Mouse (Mus musculus) gastrocnemius, postnatal 10 days (tissue): Measurements from ENCODE around the gene Ddx5. TPM values are rescaled to one million over a fixed set of nuclear protein-coding genes. Genes with fewer than 3 reads are reported as not detected.
"Not testable (repeated sequence)": the region's sequence is repeated elsewhere in the genome, so short reads cannot be mapped to it uniquely, and the experiment has no call there.

Source experiments
- DNase-seq: peaks from one replicate; pipeline ENCODE4 v3.0.0; 2021; ENCODE audit warnings: mixed read lengths
- long read RNA-seq, 2 experiments: library from polyadenylated mRNA; stranded (forward); transcript quantifications; one replicate each; pipeline ENCODE4 v2.0.0; 2021
- total RNA-seq, 2 experiments: library from RNA; stranded (reverse); gene quantifications; 2 replicates each; pipeline ENCODE4 v1.2.3; 2021

The Ddx5 gene
- total RNA-seq, result 100 to 1,000 TPM; 281 to 345 TPM
- long read RNA-seq, experiment 1, transcript Ddx5-201 (13 exons, 3,559 nt), result major isoform, 334 of 577 reads
- long read RNA-seq, experiment 1, transcript Ddx5-208 (12 exons, 3,593 nt), result minor isoform, 117 of 577 reads
- long read RNA-seq, experiment 1, partial matches to known transcripts, result 46 of 577 reads
- long read RNA-seq, experiment 1, other reads (novel, unspliced or antisense), result 80 of 577 reads
- long read RNA-seq, experiment 2, transcript Ddx5-201 (13 exons, 3,559 nt), result major isoform, 276 of 425 reads
- long read RNA-seq, experiment 2, transcript Ddx5-208 (12 exons, 3,593 nt), result minor isoform, 46 of 425 reads
- long read RNA-seq, experiment 2, partial matches to known transcripts, result 28 of 425 reads
- long read RNA-seq, experiment 2, other reads (novel, unspliced or antisense), result 75 of 425 reads

DNA sequence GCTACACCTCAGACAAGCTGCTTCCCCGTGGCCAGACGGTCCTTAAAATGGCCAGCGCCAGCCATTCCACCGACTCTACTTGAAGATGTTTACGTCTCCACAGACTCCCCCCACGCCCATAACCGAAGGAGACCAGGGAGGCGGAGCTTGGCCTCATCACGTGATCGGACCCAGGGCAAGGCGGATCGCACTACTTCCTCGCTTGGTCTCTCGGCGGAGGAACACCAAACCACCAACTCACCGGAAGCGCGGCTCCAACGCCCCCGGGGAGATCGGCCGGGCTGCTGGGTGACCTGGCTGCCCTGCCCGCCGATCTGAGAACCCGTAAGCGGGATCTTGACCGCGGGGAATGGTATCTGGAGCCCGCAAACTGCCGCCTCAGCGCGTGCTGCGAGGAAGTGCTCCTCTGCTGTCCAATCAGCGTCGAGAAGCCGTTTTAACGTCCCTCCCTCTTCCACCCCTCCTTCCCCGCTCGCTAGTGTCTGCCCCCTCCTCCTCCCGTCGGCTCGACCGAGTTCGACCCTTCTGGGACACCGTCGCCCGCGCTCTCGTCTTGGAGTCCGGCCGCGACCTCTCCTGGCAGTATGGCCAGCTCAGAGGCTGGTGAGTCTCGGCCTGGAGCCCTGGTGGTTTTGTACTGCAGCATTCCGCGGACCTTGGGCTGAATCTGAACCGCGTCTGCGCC, at the start of gene Ddx5, which contains the start of gene Cep95:
Gene Ddx5, minus strand, starts transcription at position 411 of the 685 bp plus-strand sequence.
Gene Cep95, plus strand, starts transcription at position 478 of the 685 bp plus-strand sequence.
- peak; percentile 93 for DNase-seq

GRCm38 (mm10) chr11:106828079-106828478, 39.1 kb upstream of the Ddx5 start:
- no peak for DNase-seq

DNA sequence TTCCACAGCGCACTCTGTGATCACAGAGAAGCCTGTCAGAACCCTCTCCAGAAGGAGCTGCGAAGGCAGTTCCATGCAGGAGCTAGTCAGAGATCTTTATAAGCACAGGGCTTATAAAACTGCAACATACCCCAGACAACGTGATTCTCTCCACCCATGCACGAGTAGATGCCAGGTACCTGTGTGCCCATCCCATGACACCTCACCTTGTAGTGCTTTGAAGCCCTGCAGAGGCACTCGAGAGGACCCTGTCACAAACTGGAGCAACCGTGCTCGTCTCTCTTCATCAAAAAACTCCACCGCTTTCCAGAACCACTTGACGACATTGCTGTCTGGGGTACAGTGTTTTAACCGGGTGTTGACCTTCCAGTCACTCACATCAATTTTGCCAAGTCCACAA, 35.4 kb upstream of the Ddx5 start:
- DNase-seq, result no peak

DNA sequence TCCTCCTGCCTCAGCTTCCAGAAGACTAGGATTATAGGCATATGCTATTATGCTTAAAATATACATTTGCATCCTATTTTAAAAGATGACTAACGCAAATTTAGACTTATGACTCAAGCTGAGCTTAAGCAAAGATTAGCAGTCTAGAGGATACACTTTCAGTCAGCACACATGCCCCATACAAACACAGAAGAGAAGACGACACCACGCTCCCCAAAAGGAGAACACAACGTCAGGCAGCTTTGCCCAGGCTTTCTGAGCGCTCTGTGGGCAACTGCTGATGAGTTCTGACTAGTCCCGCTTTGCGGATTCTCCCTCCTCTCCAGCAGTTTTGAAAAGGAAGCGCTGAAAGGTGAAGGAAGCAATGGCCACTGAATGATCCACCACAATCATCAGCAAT, 34.8 kb upstream of the Ddx5 start:
- DNase-seq, result no peak

DNA sequence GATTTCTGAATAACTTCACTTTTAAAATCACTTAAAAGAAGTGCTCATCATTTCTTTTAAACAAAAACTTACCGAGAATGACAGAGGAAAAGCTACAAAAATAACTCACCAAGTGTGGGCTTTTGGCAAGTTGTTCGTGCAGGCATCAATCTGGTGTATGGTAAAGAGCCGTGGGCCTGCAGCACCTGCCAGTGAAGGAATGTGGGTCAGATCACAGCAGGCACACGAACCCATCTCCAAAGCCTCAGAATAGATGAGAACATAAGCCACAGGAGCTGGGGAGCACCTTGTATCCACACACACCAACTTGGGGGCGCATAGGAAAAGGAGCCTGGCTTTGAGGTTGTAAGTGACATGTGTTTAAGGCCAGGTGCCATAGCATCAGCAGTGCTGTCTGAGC, 33.9 kb upstream of the Ddx5 start:
- DNase-seq, result no peak

- DNase-seq, result no peak
These were observed 33.5 kb upstream of the Ddx5 start for GRCm38 (mm10) chr11:106822491-106822890.

GRCm38 (mm10) chr11:106821397-106821796, 32.4 kb upstream of the Ddx5 start:
- no peak for DNase-seq

GRCm38 (mm10) chr11:106820972-106821371, 32.0 kb upstream of the Ddx5 start:
- peak; percentile 67 for DNase-seq

- DNase-seq, result no peak
These were observed 31.3 kb upstream of the Ddx5 start for GRCm38 (mm10) chr11:106820252-106820651.

- no peak for DNase-seq
These were observed 30.6 kb upstream of the Ddx5 start for GRCm38 (mm10) chr11:106819595-106819994.

GRCm38 (mm10) chr11:106818341-106818740, 29.4 kb upstream of the Ddx5 start:
- no peak for DNase-seq

DNA sequence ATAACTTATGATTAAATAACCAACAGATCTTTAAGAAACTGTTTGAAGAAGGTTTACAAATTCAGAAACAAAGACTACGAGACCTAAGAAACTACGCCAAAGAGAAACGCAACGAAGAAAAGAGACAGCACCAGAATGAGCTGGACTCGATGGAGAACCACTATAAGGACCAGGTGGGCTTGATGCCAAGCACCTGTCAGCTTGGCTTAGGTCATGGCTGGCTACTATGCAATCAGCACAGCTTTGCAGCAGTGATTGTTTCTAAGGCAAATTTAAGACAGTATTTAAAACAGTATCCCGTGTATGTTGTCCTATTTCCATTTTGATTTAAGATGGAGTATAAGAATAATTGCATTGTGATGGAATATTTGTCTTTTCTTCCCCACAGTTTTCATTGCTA, 28.8 kb upstream of the Ddx5 start:
- peak; percentile 23 for DNase-seq

GRCm38 (mm10) chr11:106817156-106817555, 28.2 kb upstream of the Ddx5 start:
- no peak for DNase-seq

DNA sequence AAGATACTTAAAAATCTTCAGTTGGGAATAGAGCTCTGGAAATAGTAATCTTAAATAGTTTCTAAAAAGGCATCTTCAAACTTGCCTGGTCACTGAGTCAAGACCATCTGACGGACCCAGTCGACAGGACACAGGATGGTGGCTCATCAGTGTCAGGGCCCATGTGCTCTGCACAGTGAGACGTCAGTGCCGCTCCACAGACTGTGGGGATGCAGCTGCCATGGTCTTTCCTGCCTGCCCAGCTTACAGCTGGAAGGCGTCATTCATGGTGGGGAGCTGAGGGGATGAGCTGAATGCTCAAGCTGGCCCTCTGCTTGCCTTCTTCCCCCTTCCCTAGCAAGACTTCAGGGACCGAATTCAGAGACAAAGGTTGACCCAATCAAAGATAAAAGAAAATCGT, 27.3 kb upstream of the Ddx5 start:
- DNase-seq, result no peak

GRCm38 (mm10) chr11:106815761-106816160, 26.8 kb upstream of the Ddx5 start:
- DNase-seq, result no peak

DNA sequence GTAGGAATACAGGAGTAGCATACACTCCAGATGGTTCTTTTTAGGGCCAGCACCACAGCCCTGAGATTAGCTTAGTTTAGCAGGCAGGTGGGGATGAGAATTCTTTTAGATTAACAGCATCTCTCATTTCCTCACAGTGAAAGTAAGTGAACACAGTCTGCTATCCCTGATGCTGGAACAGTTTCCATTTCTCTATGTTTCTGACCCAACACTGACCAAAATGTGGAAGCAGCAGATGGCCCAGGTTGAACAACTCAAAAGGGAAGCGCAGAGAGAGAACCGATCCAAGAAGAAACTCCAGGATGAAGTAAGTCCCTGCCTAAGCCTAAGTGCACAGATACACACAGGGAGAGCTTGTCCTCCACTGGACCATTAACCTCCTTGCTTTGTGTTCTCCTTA, 26.3 kb upstream of the Ddx5 start:
- DNase-seq, result no peak

- no peak for DNase-seq
These were observed 25.8 kb upstream of the Ddx5 start for GRCm38 (mm10) chr11:106814601-106815320.

DNA sequence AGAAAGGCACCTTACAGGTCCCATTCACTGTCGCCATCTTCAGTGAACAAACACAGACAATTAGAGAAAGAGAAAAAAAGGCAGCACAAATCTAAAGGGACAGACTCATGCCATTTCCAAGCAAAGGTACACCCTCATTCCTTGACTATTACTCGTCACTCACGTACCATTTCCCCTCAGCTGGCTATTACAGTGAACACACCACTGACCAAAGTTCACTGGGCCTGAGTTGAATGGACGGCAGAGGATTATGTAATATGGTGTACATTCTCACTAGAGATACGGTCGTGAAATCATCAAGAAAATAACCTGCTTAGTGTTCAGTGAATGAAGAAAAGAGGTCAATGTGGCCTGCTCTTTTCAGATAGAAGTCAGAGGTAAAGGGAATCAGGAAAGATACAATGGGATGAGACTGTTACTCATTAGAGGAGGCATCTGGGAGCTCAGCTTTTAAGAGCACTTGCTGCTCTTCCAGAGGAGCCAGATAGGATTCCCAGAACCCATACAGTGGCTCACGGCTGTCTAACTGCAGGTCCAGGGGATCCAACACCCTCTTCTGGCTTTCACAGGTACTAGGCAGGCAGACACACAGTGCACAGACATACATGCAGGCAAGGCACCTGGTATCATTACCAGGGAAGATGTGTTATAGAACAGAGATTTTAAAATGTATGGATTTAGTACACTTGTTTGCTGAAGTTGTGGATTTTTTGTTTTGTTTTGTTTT, 23.6 kb upstream of the Ddx5 start:
- DNase-seq, result no peak

- DNase-seq, result not testable (repeated sequence)
These were observed 18.5 kb upstream of the Ddx5 start for GRCm38 (mm10) chr11:106807442-106807841.

- no peak for DNase-seq
These were observed 13.2 kb upstream of the Ddx5 start for GRCm38 (mm10) chr11:106802069-106802627.

- DNase-seq, result no peak
These were observed 6.7 kb upstream of the Ddx5 start for GRCm38 (mm10) chr11:106795679-106796078.

DNA sequence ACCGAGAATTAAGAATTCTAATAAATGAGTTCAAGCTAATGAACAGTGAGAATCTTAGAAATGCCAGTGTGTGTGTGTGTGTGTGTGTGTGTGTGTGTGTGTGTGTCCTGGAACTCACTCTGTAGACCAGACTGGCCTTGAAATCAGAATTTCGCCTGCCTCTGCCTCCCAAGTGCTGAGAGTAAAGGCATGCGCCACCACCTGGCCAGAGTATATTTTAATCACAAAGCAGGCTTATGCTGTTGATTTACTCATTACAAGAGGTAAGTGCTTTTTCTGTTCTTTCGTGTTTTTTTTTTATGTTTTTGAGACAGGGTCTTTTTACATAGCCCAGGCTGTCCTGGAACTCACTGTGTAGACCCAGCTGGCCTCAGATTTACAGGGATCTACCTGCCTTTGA, 4.9 kb upstream of the Ddx5 start:
- no peak for DNase-seq
